Mouse (Mus musculus) heart, adult 18-20 months (tissue): ENCODE data around the gene Top3a. TPM values are rescaled to one million over a fixed set of nuclear protein-coding genes. Genes with fewer than 3 reads are reported as not detected.
"Not testable (repeated sequence)": the region's sequence is repeated elsewhere in the genome, so short reads cannot be mapped to it uniquely, and the experiment has no call there.

Experiments
- DNase-seq, 2 experiments: peaks; one replicate each; pipeline ENCODE4 v3.0.0; 2021 to 2022; ENCODE audit warnings: mixed read lengths in 1 of 2
- long read RNA-seq, 2 experiments: library from polyadenylated mRNA; stranded (forward); transcript quantifications; one replicate each; pipeline ENCODE4 v2.0.0; 2021
- total RNA-seq, 2 experiments: library from RNA; stranded (reverse); gene quantifications; 2 replicates each; pipeline ENCODE4 v1.2.3; 2021

Gene Top3a
- 1 to 10 TPM; 3.8 to 4.4 TPM for total RNA-seq
- long read RNA-seq, experiment 1, partial matches to known transcripts: 0 of 3 reads
- long read RNA-seq, experiment 1, other reads (novel, unspliced or antisense): 0 of 3 reads
- long read RNA-seq, experiment 2: 0 reads

DNA sequence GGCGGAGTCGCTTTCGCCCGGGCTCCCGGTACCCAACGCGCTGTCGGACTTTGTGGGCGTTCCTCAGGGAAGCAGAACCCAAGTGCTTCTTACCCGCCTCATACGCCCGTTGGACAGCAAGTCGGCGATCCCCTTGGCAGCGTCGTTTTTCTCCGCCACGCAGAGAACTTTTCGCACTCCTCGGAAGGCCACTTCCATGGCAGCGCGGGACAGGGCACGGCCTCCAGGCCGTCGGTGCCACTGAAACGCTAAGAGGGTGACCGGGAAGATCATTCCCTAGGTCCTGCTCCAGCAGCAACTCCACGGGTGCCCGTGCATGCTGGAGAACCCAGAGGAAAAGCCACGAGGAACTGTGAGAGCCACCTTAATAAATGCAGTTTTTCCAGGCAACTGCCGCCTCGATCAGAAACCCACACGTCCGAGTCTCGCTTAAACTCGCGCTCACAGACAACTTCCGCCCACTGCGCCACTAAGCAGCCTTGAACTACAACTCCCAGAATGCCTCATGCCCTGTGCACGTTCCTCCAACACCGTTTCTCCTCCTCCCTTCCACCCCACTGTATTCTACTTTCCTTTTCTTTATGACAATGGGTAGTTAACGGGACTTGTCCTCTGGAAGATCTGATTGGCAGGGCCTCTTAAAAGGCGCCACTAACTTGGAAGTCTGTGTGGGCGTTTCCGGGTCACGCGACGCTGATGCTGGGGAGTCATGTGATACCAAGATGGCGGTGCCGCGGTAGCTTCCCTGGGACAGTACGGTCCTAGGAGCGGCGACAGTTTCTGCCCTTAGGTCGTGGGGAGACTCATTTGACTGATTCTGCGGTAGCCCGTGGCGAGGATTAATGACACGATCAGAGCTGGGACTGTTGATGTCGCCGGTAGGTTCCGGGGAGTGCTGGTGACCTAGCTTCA is at the start of gene Top3a, which contains the start of gene Smcr8:
Top3a (minus strand) TSS at position 537 of the 912 bp plus-strand sequence.
Smcr8 (plus strand) TSS at position 696 of the 912 bp plus-strand sequence.
- peak; percentile 93 for DNase-seq

DNA sequence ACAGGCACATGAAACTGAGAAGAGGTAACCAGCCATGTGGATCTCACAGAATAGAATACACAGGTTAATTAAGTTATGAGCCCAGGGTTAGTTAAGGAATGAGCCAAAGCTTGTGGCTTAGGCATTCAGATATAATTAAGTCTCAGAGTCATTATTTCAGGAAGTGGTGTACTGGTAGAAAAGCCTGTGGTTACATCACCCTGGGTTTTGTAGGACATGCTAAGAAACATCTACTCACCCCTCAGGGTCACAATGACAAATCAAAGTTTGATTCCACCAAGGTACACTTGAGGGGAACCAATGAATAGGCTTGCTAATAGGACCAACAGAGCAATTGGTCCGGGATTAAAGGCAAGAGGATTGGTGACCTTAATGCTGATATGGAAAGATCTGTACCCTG is 49.5 kb upstream of the Top3a start:
- DNase-seq: no peak

DNA sequence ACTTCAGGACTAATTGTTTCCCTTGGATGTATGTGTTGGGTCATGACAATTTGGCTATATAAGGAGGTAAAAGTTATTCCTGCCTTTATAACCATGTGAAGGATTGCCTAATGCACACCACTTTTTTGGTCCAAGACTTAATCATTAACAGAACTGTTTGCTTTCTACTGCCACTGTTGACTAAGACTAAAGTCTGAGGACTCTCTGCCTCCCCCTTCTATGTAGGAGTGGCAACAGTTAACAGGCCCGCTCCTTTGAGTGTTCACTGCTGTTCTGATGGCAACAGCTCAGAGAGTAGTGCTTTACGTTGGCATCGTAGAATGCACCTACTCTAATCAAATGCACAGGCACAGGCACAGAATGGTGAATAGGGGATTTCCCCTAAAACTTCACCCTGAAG is 48.0 kb upstream of the Top3a start:
- no peak for DNase-seq

DNA sequence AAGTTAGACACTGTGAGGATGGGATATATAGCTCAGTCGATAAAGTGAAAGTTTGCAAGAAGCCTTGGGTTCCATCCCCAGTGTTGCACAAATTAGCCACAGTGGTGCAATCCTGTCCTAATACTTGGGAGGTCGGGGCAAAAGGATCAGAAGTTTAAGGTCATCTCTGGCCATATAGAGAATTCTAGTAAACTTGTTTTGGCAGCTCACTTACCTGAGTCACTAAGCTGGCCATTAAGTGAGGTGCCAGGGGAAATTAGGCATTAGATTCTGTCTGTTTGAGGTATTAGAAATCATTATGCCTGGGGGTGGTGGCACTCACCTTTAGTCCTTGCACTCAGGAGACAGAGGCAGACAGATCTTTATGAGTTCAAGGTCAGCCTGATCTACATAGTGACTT is 46.6 kb upstream of the Top3a start:
- DNase-seq: no peak

DNA sequence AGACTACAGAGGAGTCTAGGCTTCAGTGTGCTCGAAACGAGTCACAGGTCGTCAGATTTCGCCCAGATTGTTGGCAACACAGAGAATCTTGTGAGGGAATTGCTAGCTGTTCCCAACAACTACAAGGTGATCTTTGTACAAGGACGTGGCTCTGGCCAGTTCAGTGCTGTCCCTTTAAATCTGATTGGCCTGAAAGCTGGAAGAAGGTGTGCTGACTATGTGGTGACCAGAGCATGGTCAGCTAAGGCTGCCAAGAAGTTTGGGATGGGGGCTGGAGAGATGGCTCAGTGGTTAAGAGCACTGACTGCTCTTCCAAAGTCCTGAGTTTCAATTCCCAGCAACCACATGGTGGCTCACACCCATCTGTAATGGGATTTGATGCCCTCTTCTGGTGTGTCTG is 39.2 kb upstream of the Top3a start:
- no peak for DNase-seq

DNA sequence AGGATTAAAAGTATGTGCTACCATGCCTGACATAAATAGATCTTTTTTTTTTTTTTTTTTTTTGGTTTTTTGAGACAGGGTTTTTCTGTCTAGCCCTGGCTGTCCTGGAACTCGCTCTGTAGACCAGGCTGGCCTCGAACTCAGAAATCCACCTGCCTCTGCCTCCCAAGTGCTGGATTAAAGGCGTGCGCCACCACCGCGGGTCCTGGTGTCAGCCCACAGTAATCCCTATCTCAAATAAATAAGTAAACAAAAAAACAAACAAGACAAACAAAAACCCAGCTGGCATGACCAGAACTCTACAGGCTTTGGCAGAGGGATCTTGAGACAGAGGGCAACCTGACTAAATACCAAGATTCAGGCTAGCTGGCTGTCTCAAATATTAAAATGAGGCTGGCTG is 34.5 kb upstream of the Top3a start, which contains the start of gene Shmt1:
Shmt1 (minus strand) TSS at position 101 of the 400 bp plus-strand sequence.
- DNase-seq: not testable (repeated sequence)

DNA sequence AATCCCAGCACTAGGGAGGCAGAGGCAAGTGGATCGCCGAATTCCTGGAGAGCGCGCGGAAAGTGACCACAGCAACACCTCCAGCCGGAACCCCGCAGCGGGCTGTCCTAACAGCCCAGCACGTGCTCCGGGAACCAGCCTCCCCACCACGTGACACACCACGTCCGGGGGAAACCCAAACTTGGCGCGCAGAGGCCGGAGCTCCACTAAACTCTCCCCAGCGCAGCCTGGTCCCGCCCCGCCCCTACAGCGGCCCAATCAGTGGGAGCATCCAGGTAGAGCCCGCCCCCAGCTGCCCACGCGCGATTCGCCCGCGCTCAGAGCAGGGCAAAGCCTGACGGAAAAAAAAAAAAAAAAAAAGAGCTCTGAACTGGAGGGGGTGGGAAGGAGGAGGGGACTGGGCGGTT is 33.9 kb upstream of the Top3a start:
- peak; percentile 93 to 97 for DNase-seq

DNA sequence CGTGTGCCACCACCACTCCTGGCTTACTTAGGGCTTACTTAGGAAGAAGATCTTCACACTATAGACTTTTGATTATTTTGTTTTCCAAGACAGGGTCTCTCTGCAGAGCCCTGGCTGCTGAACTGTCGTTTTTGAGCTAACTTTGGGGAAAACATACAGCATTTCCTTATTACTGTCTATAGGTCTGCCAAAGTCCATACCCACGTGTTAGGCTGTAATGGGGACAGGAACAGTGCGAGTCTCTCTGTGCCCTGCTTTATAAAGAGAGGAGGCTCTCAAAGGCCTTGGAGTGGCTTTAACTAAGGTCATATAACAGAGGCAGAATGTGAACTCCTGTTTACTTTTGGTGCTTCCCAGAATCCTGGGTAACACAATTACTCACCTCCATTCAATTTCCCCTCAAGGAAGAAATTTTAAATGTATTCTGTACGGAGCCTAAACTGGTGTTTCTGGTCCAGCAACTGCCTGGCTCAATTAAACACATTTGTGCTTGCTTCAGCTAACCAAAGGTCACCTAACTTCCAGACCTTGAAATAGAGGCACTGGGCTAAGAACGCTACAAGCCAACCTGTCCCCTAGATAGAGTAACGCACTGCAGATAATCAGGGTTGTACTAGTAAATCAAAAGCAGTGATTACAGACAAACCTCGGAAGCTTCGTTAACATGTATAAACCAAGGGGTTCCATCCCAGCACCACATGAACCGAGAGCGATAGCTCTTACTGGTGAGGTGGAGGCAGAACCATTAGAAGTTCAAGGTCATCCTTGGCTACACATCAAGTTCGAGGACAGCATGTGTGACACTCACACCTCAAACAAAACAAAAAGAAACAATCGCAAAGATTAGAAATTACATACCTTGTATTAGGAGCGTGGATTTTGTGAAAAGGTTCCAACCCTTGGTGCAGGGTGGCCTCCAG is 33.1 kb upstream of the Top3a start:
- DNase-seq: peak in 1 of 2 experiments; percentile 20

DNA sequence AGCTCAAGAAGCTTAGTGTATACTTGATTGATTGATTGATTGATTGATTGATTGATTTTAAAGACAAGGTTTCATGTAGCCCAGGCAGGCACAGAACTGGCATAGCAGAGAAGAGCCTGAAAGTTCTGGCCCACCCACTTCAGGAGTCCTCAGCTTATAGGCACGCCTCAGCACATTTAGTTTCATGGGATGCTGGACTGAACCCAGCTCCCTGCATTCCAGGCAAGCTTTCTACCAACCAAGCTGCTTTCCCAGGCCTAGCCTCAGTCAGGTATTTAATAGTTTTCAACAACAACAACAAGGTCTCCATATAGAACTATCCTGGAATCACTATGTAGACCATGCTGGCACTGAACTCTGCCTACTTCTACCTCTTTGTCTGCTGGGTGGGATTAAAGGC is 32.4 kb upstream of the Top3a start:
- no peak for DNase-seq

DNA sequence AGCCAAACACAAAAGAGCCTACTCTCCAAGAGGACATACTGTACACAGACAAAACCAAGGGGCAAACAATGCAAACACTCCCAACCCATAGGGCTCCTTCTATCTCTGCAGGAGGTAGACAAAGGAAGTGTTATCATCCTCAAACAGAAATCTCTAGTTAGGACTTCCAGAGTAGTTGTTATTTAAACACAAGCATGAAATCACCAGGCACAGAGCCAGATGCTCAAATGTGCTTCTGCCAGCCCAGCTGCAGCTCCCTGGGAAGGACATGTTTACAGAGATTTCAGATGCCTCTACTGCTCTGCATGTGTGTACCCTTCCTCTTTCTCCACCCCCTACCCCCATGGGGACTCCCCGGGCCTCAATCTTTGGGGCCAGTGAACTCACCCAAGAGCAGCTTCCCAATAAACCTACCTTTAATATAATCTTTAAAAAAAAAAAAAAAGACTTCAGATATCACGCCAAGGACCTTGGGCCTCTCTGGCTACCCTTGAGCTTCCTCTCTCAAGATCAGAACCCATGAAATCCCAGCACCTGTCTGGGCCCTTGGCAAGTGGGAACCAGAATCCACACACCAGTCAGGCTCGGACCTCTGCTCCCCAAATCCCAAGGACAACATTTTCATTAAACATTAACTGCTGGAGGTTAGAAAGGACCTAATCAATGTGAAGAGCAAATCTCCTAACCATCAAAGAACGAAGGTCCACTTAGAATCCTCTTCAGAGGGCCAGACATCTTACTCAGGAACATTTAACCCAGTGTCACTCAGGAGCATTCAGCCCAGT is 31.3 kb upstream of the Top3a start:
- DNase-seq: peak; percentile 57 to 65

DNA sequence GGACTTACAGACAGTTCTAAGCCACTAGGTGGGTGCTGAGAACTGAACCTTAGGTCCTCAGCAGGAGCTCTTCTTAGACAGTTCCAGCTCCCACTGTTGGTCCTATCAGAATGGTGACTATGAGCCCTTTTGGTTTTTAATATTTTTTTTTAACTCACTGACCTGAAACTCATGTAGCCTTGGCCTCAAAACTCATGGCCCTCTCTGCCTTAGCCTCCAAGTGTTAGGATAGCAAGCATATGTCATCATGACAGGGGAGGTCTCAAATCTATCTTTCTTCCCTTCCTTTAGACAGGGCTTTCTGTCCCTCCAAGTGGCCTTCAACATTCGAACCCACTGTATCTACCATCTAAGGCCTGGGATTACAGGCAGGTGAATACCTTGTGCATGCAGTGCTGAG is 23.7 kb upstream of the Top3a start:
- no peak for DNase-seq

DNA sequence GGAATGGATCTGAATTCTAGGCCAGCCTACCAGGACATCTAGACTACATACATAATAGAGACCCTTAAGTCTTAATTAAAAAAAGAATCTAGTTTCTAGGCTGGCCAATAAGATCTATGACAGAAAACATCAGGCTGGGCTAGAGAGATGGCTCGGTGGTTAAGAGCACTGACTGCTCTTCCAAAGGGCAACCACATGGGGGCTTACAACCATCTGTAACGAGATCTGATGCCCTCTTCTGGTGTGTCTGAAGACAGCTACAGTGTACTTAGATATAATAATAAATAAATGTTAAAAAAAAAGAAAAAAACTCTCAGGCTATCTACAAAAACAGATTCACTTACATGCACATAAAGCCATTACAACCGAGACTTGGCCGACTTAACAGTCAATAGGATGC is 22.8 kb upstream of the Top3a start:
- DNase-seq: no peak

DNA sequence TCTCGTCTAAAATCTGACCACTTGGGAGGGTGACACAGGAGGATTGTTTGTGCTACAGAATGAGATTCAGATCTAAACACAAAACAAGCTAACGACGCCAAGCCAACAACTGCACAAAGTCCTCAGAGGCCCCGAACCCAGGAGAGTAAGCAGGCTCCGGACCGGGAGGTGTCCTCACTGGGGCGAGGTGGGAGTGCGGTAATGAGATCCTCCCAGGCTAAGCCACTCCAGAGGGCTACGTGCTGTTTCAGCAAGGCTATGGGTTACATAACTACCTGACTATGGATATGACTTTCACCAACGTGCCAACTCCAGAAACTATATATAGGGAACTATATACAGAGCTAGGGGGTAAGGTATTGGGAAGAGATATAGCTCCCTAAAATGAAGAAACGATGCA is 19.2 kb upstream of the Top3a start:
- DNase-seq: no peak

DNA sequence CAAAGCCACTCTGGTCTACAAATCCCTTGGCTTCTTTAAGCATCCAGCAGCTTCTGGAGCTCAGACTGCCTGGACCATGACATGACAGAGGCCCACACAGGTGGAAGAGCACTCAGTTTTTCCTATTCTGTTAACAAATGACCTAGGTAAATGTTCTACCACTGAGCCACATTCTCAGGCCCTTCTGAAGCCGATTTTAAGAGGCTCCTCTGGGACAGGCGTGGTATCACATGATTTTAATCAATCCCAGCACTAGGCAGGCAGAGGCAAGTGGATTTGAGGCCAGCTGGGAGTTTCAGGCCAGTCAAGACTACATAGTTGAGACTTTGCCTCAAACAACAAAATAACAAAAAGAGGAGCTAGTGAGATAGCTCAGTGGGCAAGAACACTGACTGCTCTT is 13.3 kb upstream of the Top3a start:
- DNase-seq: no peak

DNA sequence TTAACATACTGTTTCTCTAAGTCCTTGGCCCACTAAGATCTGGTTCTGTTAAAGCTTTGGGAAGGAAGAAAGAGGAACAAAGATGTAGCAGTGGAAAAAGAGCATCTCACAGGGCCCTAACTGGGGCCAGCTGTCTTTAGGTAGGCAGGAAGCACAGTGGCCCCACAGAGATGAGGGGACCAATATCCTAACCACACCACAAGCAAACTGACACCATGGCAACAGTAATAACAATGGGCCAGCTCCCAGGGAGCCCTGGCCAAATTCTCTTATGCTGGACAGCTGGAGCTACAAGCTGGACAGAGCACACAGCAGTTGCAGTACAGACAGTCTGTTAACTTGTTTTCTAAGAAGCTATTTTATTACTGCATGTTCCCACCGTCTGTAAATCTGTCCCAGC is 10.4 kb upstream of the Top3a start:
- DNase-seq: peak; percentile 59 to 75

DNA sequence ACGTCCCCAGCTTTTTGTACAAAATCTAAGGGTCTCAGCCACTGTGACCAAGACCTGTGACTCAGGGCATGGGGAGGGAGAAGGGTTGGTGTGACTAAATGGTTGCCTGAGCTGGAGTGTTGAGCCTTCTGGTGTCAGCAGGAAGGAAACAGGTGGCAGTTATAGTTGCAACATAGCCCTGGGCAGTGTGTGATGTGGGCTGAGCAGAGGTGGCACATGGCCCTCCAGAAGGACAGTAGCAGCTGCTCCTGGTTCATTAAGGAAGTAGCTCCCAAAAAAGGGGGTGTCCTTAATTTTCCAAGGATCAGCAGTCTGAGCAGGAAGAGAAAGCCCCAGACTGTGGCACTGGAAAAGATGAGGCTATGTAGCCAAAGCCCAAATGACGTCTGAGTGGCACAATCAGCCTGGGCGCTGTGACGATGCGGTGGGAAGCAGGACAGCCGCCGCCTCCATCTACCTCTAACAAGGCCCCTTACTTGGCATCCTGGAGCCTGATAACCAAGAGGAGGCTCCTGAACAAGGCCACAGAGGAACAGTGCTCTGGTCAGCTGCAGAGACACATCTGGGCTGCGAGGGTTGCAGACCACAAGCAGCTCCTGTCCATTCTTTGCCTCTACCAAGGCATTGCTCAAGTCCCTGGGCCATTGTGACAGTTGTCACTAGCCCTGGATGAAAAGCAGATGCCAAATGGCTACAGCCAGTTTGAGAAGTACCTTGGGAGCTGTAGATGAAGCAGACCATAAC is 7.2 kb upstream of the Top3a start:
- DNase-seq: no peak

DNA sequence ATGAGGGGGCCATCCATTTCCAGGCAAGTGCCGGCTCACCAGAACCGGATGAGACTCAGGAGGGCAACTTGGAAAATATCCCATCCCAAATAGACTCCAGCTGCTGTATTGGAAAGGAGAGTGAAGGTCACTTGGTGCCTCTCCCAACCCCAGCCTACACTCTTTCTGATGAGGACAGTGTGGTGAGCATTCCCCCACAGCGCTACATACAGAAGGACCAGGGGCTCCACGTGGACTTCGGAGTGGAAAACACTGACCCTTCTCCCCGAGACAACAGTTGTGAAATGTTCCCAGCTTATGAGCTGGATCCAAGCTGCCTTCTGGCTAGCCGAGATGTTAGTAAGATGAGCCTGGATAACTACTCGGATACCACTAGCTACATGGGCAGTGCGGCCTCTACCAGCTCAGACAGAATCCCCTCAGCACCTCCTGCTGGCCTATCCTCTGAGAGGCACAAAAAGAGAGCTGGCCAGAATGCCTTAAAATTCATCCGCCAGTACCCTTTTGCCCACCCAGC is 2.6 kb upstream of the Top3a start:
- no peak for DNase-seq

DNA sequence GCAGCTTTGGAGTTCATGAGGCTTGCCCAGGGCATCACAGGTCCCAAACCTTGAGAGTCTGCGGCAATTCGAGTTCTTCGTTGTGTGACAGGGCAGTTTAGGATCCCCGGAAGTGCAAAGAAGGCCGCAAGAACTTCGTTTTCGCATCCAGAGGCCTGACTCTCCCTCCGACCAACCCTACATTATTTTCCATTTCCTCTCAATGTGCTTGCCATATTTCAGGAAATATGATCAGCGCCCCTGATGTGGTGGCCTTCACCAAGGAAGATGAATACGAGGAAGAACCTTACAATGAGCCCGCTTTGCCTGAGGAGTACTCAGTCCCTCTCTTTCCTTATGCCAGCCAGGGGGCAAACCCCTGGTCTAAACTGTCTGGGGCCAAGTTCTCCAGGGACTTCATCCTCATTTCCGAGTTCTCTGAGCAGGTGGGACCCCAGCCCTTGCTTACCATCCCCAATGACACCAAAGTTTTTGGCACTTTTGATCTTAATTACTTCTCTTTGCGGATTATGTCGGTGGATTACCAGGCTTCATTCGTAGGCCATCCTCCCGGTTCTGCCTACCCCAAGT is 721 bp upstream of the Top3a start:
- no peak for DNase-seq

DNA sequence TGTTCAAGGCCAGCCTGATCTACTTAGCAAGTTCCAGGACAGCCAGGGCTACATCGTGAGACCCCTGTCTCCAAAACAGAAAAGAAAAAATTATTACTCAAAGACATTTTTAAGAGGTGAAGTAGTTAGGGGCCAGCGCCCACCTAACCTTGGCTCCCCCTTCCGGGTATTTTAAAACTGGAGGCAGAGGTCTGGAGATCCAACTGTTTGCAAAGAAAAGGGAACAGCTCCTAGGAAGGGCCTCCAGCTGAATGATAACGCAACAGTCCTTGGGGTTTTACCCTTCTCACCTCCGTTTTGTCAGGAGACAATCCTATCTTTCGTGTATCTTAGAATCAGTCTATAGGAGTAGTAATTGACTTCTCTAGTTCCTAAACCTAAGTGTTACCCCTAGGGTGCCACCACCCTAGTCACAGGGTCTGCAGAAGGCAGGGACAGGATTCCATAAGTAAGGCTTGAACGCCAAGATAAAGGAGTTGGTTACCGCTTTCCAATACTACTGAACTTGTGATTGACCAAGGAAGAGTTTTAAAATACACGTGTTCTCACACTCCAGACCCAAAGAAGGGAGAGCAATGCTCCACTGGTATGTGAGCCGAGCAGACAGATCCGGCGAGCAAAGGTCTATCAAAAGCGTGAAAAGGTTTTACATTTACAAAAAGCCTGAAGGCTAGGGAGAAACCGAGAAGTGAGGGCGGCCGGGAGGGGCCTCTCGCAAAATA is 897 bp downstream of the Top3a start:
- peak in 1 of 2 experiments; percentile 74 for DNase-seq

DNA sequence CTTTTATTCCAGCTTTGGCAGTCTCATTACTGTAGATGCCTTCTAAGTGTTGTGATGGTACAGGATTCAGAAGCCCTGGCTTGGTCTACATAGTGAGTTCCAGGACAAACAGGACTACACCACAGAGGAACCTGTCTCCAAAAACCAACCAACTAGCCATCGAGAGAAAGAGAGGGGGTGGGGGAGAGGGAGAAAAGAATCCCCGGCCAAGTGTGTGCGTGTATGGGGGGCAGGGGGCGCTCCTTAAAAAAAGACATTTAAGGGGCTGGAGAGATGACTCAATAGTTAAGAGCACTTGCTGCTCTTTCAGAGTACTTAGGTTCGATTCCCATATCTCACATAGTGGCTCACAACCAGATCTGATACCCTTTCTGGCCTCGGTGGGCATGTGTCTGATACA is 1.6 kb downstream of the Top3a start:
- no peak for DNase-seq
